27 mouse cellular contexts compared by ENCODE assay signal in genomic region chr16:4022719-4023118, GRCm38 (mm10).
"Had no signal": no experiment of that assay in that cellular context is flagged by ENCODE, and none has a peak within 500 bp of the region (broad histone marks: within the 10 kb centered on the region; RNA-seq: fewer than 3 reads in every experiment).

No protein-coding gene starts in this region.

- H3K4me3 ChIP-seq: gastrocnemius, adult 2 months; heart, embryonic 13.5 days; heart, embryonic 15.5 days; hindbrain, embryonic 12.5 days; intestine, embryonic 15.5 days; layer of hippocampus, adult 2 months; left cerebral cortex, adult 2 months; limb, embryonic 10.5 days; limb, embryonic 12.5 days; liver, embryonic 12.5 days had no signal

- H3K36me3 ChIP-seq: heart, embryonic 13.5 days; heart, embryonic 15.5 days; hindbrain, embryonic 12.5 days; intestine, embryonic 15.5 days; limb, embryonic 10.5 days; limb, embryonic 12.5 days; liver, embryonic 12.5 days had no signal

- H3K9ac ChIP-seq: heart, embryonic 13.5 days; heart, embryonic 15.5 days; hindbrain, embryonic 12.5 days; hindbrain, embryonic 14.5 days; intestine, embryonic 15.5 days; limb, embryonic 12.5 days; liver, embryonic 12.5 days; liver, embryonic 14.5 days had no signal

- H3K27me3 ChIP-seq: heart, embryonic 13.5 days; heart, embryonic 15.5 days; hindbrain, embryonic 12.5 days; intestine, embryonic 15.5 days; limb, embryonic 12.5 days had no signal

- H3K4me1 ChIP-seq: heart, embryonic 13.5 days; heart, embryonic 15.5 days; hindbrain, embryonic 12.5 days; intestine, embryonic 15.5 days; limb, embryonic 10.5 days; limb, embryonic 12.5 days; liver, embryonic 12.5 days had no signal

- H3K4me2 ChIP-seq: heart, embryonic 11.5 days; heart, embryonic 13.5 days; heart, embryonic 15.5 days; hindbrain, embryonic 12.5 days; hindbrain, embryonic 14.5 days; intestine, embryonic 15.5 days; limb, embryonic 12.5 days; liver, embryonic 12.5 days had no signal

- DNase-seq: gastrocnemius, adult 2 months; gastrocnemius, postnatal 10 days; gastrocnemius, postnatal 25 days; heart, adult 18-20 months; heart, postnatal 14 days; heart, postnatal 36 days; kidney, adult 18-20 months; kidney, adult 8-10 months; kidney, postnatal 10 days; kidney, postnatal 25 days; kidney, postnatal 4 days; lung, adult 18-20 months had no signal

- H3K9me3 ChIP-seq: heart, embryonic 15.5 days; hindbrain, embryonic 12.5 days; intestine, embryonic 15.5 days; limb, embryonic 10.5 days; limb, embryonic 12.5 days; liver, embryonic 12.5 days had no signal

- ATAC-seq: hindbrain, embryonic 16.5 days; inflammation-experienced regulatory T-cells, adult 6 months; intestine, embryonic 15.5 days; intestine, postnatal 0 days; liver, embryonic 12.5 days had no signal

- H3K27ac ChIP-seq: gastrocnemius, adult 2 months; heart, embryonic 13.5 days; heart, embryonic 15.5 days; hindbrain, embryonic 12.5 days; hindbrain, embryonic 14.5 days; intestine, embryonic 15.5 days; layer of hippocampus, adult 2 months; left cerebral cortex, adult 2 months; limb, embryonic 10.5 days; limb, embryonic 12.5 days; liver, embryonic 12.5 days; liver, embryonic 14.5 days had no signal
